Mouse (Mus musculus) neural tube, embryonic 15.5 days (tissue): Measurements from ENCODE around the gene Htr6. TPM values are rescaled to one million over a fixed set of nuclear protein-coding genes. Genes with fewer than 3 reads are reported as not detected.

Source experiments
- ATAC-seq: fragments of 200-750 bp; cut with Nextera tagmentation; 2 replicates; pipeline ENCODE4 v1.8.0; 2017; ENCODE audit warnings: mild to moderate bottlenecking, moderate TSS enrichment, moderate library complexity; ENCODE audit not compliant: low FRiP score
- H3K27ac ChIP-seq: fragments of 300-500 bp; sonication (generic); replicated peaks from 2 replicates; pipeline ENCODE4 v1.5.1; 2015; ENCODE audit warnings: mild to moderate bottlenecking, inconsistent platforms
- H3K27me3 ChIP-seq: fragments of 300-500 bp; sonication (generic); replicated peaks from 2 replicates; pipeline ENCODE4 v1.6.1; 2015; ENCODE audit warnings: inconsistent platforms
- H3K36me3 ChIP-seq: fragments of 300-500 bp; sonication (generic); 2 replicates; pipeline ENCODE4 v1.6.1; 2015; ENCODE audit warnings: inconsistent platforms
- H3K4me1 ChIP-seq: fragments of 300-500 bp; sonication (generic); 2 replicates; pipeline ENCODE4 v1.6.1; 2015; ENCODE audit warnings: inconsistent platforms
- H3K4me2 ChIP-seq: fragments of 300-500 bp; sonication (generic); 2 replicates; pipeline ENCODE4 v1.6.1; 2015; ENCODE audit warnings: inconsistent platforms, mild to moderate bottlenecking, moderate library complexity
- H3K4me3 ChIP-seq: fragments of 300-500 bp; sonication (generic); replicated peaks from 2 replicates; pipeline ENCODE4 v1.5.1; 2015; ENCODE audit warnings: mild to moderate bottlenecking, inconsistent platforms
- H3K9ac ChIP-seq: fragments of 300-500 bp; sonication (generic); replicated peaks from 2 replicates; pipeline ENCODE4 v1.6.1; 2015; ENCODE audit warnings: mild to moderate bottlenecking, inconsistent platforms
- H3K9me3 ChIP-seq: fragments of 300-500 bp; sonication (generic); replicated peaks from 2 replicates; pipeline ENCODE4 v1.6.1; 2016; ENCODE audit warnings: inconsistent platforms
- WGBS: fragments of 180-500 bp; shearing (Covaris S2); methylation state at CpG from one replicate; pipeline ENCODE4 v1.1.7; 2015; ENCODE audit warnings: mixed read lengths; 5-methylcytosine and 5-hydroxymethylcytosine counted together
- polyA plus RNA-seq: library from polyadenylated mRNA; unstranded; fragments of >200 nt; fragmentation: Nextera tagmentation; extraction: Ambion mirVana; gene quantifications from 2 replicates; pipeline ENCODE4 v1.2.1, GENCODE M21; 2015

Htr6 gene
- polyA plus RNA-seq, 1 experiment from 2014 or later = 1.0 TPM

GRCm38 (mm10) chr4:139085337-139085736, 10.0 kb upstream of the Htr6 start:
- H3K36me3 ChIP-seq = no peaks in the 10 kb centered on the region
- H3K4me1 ChIP-seq = peaks cover 28% of the 10 kb centered on the region
- H3K27ac ChIP-seq = no peak overlapping the region
- 77% methylated on average over 11 of the region's 11 CpGs for WGBS
- H3K4me3 ChIP-seq = no peak overlapping the region
- H3K4me2 ChIP-seq = no peak overlapping the region
- no peaks in the 10 kb centered on the region for H3K9me3 ChIP-seq
- no peak for ATAC-seq
- H3K27me3 ChIP-seq = peaks cover 9% of the 10 kb centered on the region
- H3K9ac ChIP-seq = no peak overlapping the region

- ATAC-seq = peak; percentile 58
- 19% methylated on average over 12 of the region's 12 CpGs for WGBS
- H3K9ac ChIP-seq = peak overlapping the region; percentile 28; the same call in 1 of the 2 replicates
- H3K36me3 ChIP-seq = no peaks in the 10 kb centered on the region
- H3K27ac ChIP-seq = no peak overlapping the region; the same call in 1 of the 2 replicates
- no peaks in the 10 kb centered on the region for H3K9me3 ChIP-seq
- peaks cover 28% of the 10 kb centered on the region for H3K4me1 ChIP-seq
- no peak overlapping the region for H3K4me3 ChIP-seq
- H3K27me3 ChIP-seq = peaks cover 6% of the 10 kb centered on the region; the same call in 1 of the 2 replicates
- peak overlapping the region; percentile 37 for H3K4me2 ChIP-seq
These were observed 7.6 kb upstream of the Htr6 start for GRCm38 (mm10) chr4:139082790-139083564.

- Histone ChIP-seq H3K9ac (no peak overlapping the region), H3K4me3 (no peak overlapping the region), H3K36me3 (no peaks in the 10 kb centered on the region), H3K27me3 (peaks cover 16% of the 10 kb centered on the region), H3K9me3 (no peaks in the 10 kb centered on the region), H3K4me2 (no peak overlapping the region), H3K4me1 (peaks cover 28% of the 10 kb centered on the region), H3K27ac (0 out of 2 replicates have a peak overlapping the region, but pooled peaks have one; percentile 5)
- no peak for ATAC-seq
- 60% methylated on average over 18 of the region's 18 CpGs for WGBS
These were observed 6.0 kb upstream of the Htr6 start for GRCm38 (mm10) chr4:139081270-139081931.

- no peak overlapping the region for H3K27ac ChIP-seq
- peaks cover 25% of the 10 kb centered on the region for H3K27me3 ChIP-seq
- no peak overlapping the region for H3K4me3 ChIP-seq
- H3K4me1 ChIP-seq = peaks cover 31% of the 10 kb centered on the region
- no peaks in the 10 kb centered on the region for H3K9me3 ChIP-seq
- WGBS = 87% methylated on average over 7 of the region's 7 CpGs
- H3K4me2 ChIP-seq = no peak overlapping the region
- H3K36me3 ChIP-seq = no peaks in the 10 kb centered on the region
- H3K9ac ChIP-seq = no peak overlapping the region
- ATAC-seq = no peak
These were observed 4.9 kb upstream of the Htr6 start for GRCm38 (mm10) chr4:139080259-139080658.

- no peak overlapping the region for H3K4me3 ChIP-seq
- 77% methylated on average over 11 of the region's 11 CpGs for WGBS
- ATAC-seq = no peak
- H3K36me3 ChIP-seq = no peaks in the 10 kb centered on the region
- H3K9me3 ChIP-seq = no peaks in the 10 kb centered on the region
- H3K4me2 ChIP-seq = no peak overlapping the region
- no peak overlapping the region for H3K9ac ChIP-seq
- peaks cover 30% of the 10 kb centered on the region for H3K27me3 ChIP-seq
- peaks cover 38% of the 10 kb centered on the region for H3K4me1 ChIP-seq
- no peak overlapping the region for H3K27ac ChIP-seq
These were observed 4.1 kb upstream of the Htr6 start for GRCm38 (mm10) chr4:139079439-139079838.

- peaks cover 37% of the 10 kb centered on the region for H3K27me3 ChIP-seq
- H3K4me2 ChIP-seq = no peak overlapping the region
- no peak overlapping the region for H3K27ac ChIP-seq
- H3K4me3 ChIP-seq = no peak overlapping the region
- no peak overlapping the region for H3K9ac ChIP-seq
- no peak for ATAC-seq
- H3K36me3 ChIP-seq = no peaks in the 10 kb centered on the region
- WGBS = 14% methylated on average over 4 of the region's 4 CpGs
- H3K4me1 ChIP-seq = peaks cover 45% of the 10 kb centered on the region
- H3K9me3 ChIP-seq = no peaks in the 10 kb centered on the region
These were observed 3.4 kb upstream of the Htr6 start for GRCm38 (mm10) chr4:139078726-139079125.

GRCm38 (mm10) chr4:139078313-139078712, 2.9 kb upstream of the Htr6 start:
- Histone ChIP-seq H3K27me3 (peaks cover 41% of the 10 kb centered on the region), H3K4me2 (no peak overlapping the region), H3K4me3 (no peak overlapping the region), H3K36me3 (no peaks in the 10 kb centered on the region), H3K9ac (no peak overlapping the region), H3K27ac (no peak overlapping the region), H3K4me1 (peaks cover 42% of the 10 kb centered on the region), H3K9me3 (no peaks in the 10 kb centered on the region)
- WGBS = 22% methylated on average over 2 of the region's 2 CpGs
- no peak for ATAC-seq

GRCm38 (mm10) chr4:139075915-139076314, 545 bp upstream of the Htr6 start:
- H3K27me3 ChIP-seq = peaks cover 55% of the 10 kb centered on the region
- no peak for ATAC-seq
- H3K4me2 ChIP-seq = peak overlapping the region; percentile 87
- H3K27ac ChIP-seq = no peak overlapping the region
- peaks cover 21% of the 10 kb centered on the region for H3K4me1 ChIP-seq
- 17% methylated on average over 5 of the region's 5 CpGs for WGBS
- no peaks in the 10 kb centered on the region for H3K9me3 ChIP-seq
- H3K4me3 ChIP-seq = peak overlapping the region; percentile 54
- H3K36me3 ChIP-seq = no peaks in the 10 kb centered on the region
- peak overlapping the region; percentile 60; the same call in 1 of the 2 replicates for H3K9ac ChIP-seq

GRCm38 (mm10) chr4:139074060-139074459, 1.3 kb downstream of the Htr6 start:
- peaks cover 64% of the 10 kb centered on the region for H3K27me3 ChIP-seq
- H3K27ac ChIP-seq = no peak overlapping the region
- no peak for ATAC-seq
- no peaks in the 10 kb centered on the region for H3K9me3 ChIP-seq
- 20% methylated on average over 29 of the region's 29 CpGs for WGBS
- H3K9ac ChIP-seq = no peak overlapping the region
- H3K4me1 ChIP-seq = peaks cover 21% of the 10 kb centered on the region
- peak overlapping the region; percentile 87 for H3K4me2 ChIP-seq
- H3K4me3 ChIP-seq = peak overlapping the region; percentile 54
- no peaks in the 10 kb centered on the region for H3K36me3 ChIP-seq

- H3K9me3 ChIP-seq = no peaks in the 10 kb centered on the region
- WGBS = 41% methylated on average over 4 of the region's 4 CpGs
- H3K27me3 ChIP-seq = peaks cover 23% of the 10 kb centered on the region
- ATAC-seq = no peak
- H3K4me2 ChIP-seq = no peak overlapping the region
- no peak overlapping the region for H3K27ac ChIP-seq
- H3K4me3 ChIP-seq = no peak overlapping the region
- no peak overlapping the region for H3K9ac ChIP-seq
- H3K4me1 ChIP-seq = no peaks in the 10 kb centered on the region
- no peaks in the 10 kb centered on the region for H3K36me3 ChIP-seq
These were observed 7.1 kb downstream of the Htr6 start for GRCm38 (mm10) chr4:139068287-139068686.

GRCm38 (mm10) chr4:139064831-139065230, 10.5 kb downstream of the Htr6 start:
- 0 out of 2 replicates have a peak, but pooled peaks cover under 1% of the 10 kb centered on the region for H3K4me1 ChIP-seq
- no peaks in the 10 kb centered on the region for H3K9me3 ChIP-seq
- peaks cover 5% of the 10 kb centered on the region; the same call in 1 of the 2 replicates for H3K27me3 ChIP-seq
- no peak overlapping the region for H3K9ac ChIP-seq
- no peak overlapping the region for H3K27ac ChIP-seq
- ATAC-seq = no peak
- H3K36me3 ChIP-seq = no peaks in the 10 kb centered on the region
- WGBS = 81% methylated on average over 5 of the region's 5 CpGs
- no peak overlapping the region for H3K4me2 ChIP-seq
- H3K4me3 ChIP-seq = no peak overlapping the region

GRCm38 (mm10) chr4:139059569-139059968, 15.8 kb downstream of the Htr6 start:
- 15% methylated on average over 7 of the region's 7 CpGs for WGBS
- H3K4me3 ChIP-seq = no peak overlapping the region

More at GRCm38 (mm10) chr4:139059569-139059968, 15.8 kb downstream of the Htr6 start:
- no peaks in the 10 kb centered on the region for H3K36me3 ChIP-seq
- no peak overlapping the region for H3K27ac ChIP-seq
- H3K27me3 ChIP-seq = peaks cover 8% of the 10 kb centered on the region; the same call in 1 of the 2 replicates
- ATAC-seq = no peak
- peaks cover 19% of the 10 kb centered on the region for H3K4me1 ChIP-seq
- H3K9ac ChIP-seq = no peak overlapping the region
- no peaks in the 10 kb centered on the region for H3K9me3 ChIP-seq
- no peak overlapping the region for H3K4me2 ChIP-seq
